33 mouse cellular contexts compared by ENCODE assay signal in the genomic region with DNA sequence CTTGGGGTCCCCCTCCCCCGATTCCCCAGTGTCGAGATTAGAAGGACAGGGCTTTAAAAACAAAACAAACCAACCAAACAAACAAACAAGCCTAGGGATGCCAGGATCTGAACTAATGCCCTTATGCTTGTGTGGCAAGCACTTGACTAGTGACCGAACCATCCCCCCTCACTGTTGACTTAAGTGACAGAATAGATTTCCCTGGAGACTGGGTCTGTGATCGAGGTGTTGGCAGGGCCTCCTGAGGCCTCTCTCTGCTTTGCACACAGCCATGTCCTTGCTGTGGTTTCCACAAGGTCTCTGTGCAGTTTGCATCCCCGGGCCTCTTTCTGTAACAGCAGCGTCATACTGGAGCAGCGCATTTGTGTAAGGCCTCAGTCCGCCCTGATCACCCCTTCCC. TPM values are rescaled to one million over a fixed set of nuclear protein-coding genes. Genes with fewer than 3 reads are reported as not detected.
DNase-seq lines count a peak whose midpoint lies in the region; ATAC-seq lines count a peak whose summit lies in the region.
"Had no signal": no experiment of that assay in that cellular context is flagged by ENCODE, and none has a peak within 500 bp of the region (broad histone marks: within the 10 kb centered on the region; RNA-seq: fewer than 3 reads in every experiment).

No protein-coding gene starts in this region.

- 60% methylated on average over 8 of the region's 8 CpGs for whole genome bisulfite sequencing in heart, embryonic 10.5 days
- WGBS in midbrain, embryonic 10.5 days: 69% methylated on average over 8 of the region's 8 CpGs
- WGBS in midbrain, embryonic 16.5 days: 72% methylated on average over 8 of the region's 8 CpGs

- H3K27me3 ChIP-seq in heart, embryonic 10.5 days (ENCODE audit: insufficient read depth, poor library complexity, severe bottlenecking): peaks cover 28% of the 10 kb centered on the region
- peaks cover 10% of the 10 kb centered on the region for H3K27me3 ChIP-seq in midbrain, embryonic 10.5 days (ENCODE audit: low read depth, poor library complexity, severe bottlenecking)
- no peaks in the 10 kb centered on the region for H3K27me3 ChIP-seq in midbrain, embryonic 16.5 days (ENCODE audit: control insufficient read depth, insufficient read depth, low read depth, low read length)
- H3K27me3 ChIP-seq: embryonic facial prominence, embryonic 13.5 days; limb, embryonic 12.5 days; liver, embryonic 13.5 days; neural tube, embryonic 13.5 days had no signal

- no peak for DNase-seq in heart, embryonic 10.5 days (ENCODE audit: low spot score)
- no peak for DNase-seq in heart, postnatal 4 days
- DNase-seq in midbrain, embryonic 10.5 days (ENCODE audit: low spot score): no peak
- peak; percentile 16 to 42 for DNase-seq in adrenal gland, postnatal 36 days
- no peak for DNase-seq in cerebellum, postnatal 36 days
- DNase-seq: B cell, adult 2 months; cerebellum, adult 11-12 months; cerebellum, adult 9-11 months; forebrain, postnatal 0 days; heart, adult 2 months; kidney, adult 9 months; kidney, postnatal 10 days; liver, embryonic 13.5 days; lung, adult 2 months; lung, postnatal 14 days; right cerebral cortex, postnatal 4 days; thymus, postnatal 4 days had no signal

- H3K4me1 ChIP-seq in heart, embryonic 10.5 days: peaks cover 43% of the 10 kb centered on the region
- H3K4me1 ChIP-seq in midbrain, embryonic 10.5 days: peaks cover 66% of the 10 kb centered on the region
- H3K4me1 ChIP-seq in midbrain, embryonic 16.5 days (ENCODE audit: control insufficient read depth, insufficient read depth, low read length): peaks cover 16% of the 10 kb centered on the region
- H3K4me1 ChIP-seq: liver, embryonic 13.5 days had no signal

- H3K9ac ChIP-seq in midbrain, embryonic 16.5 days (ENCODE audit: low read depth, low read length): no peak overlapping the region
- H3K9ac ChIP-seq: embryonic facial prominence, embryonic 13.5 days; forebrain, postnatal 0 days; heart, embryonic 15.5 days; hindbrain, embryonic 13.5 days; limb, embryonic 12.5 days; liver, embryonic 13.5 days; neural tube, embryonic 13.5 days had no signal

- no peak overlapping the region for H3K4me2 ChIP-seq in midbrain, embryonic 16.5 days (ENCODE audit: low read length)
- H3K4me2 ChIP-seq: embryonic facial prominence, embryonic 13.5 days; heart, embryonic 15.5 days; hindbrain, embryonic 13.5 days; limb, embryonic 12.5 days; liver, embryonic 13.5 days; neural tube, embryonic 13.5 days had no signal

- H3K27ac ChIP-seq in heart, embryonic 10.5 days: peak overlapping the region; percentile 26; the same call in 1 of the 2 replicates
- peak overlapping the region; percentile 85 for H3K27ac ChIP-seq in midbrain, embryonic 10.5 days (replicated peaks)
- no peak overlapping the region for H3K27ac ChIP-seq in midbrain, embryonic 16.5 days (ENCODE audit: low read length)
- H3K27ac ChIP-seq: embryonic facial prominence, embryonic 13.5 days; heart, adult 2 months; heart, embryonic 15.5 days; liver, embryonic 13.5 days; neural tube, embryonic 13.5 days had no signal

- no peaks in the 10 kb centered on the region for H3K9me3 ChIP-seq in heart, embryonic 10.5 days
- H3K9me3 ChIP-seq in midbrain, embryonic 10.5 days (replicated peaks): no peaks in the 10 kb centered on the region
- H3K9me3 ChIP-seq in midbrain, embryonic 16.5 days (replicated peaks; ENCODE audit: control insufficient read depth, low read length, poor library complexity, severe bottlenecking): no peaks in the 10 kb centered on the region
- H3K9me3 ChIP-seq: embryonic facial prominence, embryonic 13.5 days; heart, embryonic 15.5 days; hindbrain, embryonic 13.5 days; limb, embryonic 12.5 days; liver, embryonic 13.5 days; neural tube, embryonic 13.5 days had no signal

- H3K36me3 ChIP-seq in heart, embryonic 10.5 days: no peaks in the 10 kb centered on the region
- H3K36me3 ChIP-seq in midbrain, embryonic 10.5 days: no peaks in the 10 kb centered on the region
- H3K36me3 ChIP-seq in midbrain, embryonic 16.5 days (ENCODE audit: control insufficient read depth, insufficient read depth, low read length): no peaks in the 10 kb centered on the region
- H3K36me3 ChIP-seq: embryonic facial prominence, embryonic 13.5 days; heart, embryonic 15.5 days; hindbrain, embryonic 13.5 days; limb, embryonic 12.5 days; liver, embryonic 13.5 days; neural tube, embryonic 13.5 days had no signal

- no peak for ATAC-seq in midbrain, embryonic 16.5 days
- ATAC-seq: activated CD4-positive, CD25-positive, alpha-beta regulatory T cell, adult 4 months; forebrain, postnatal 0 days; intestine, postnatal 0 days had no signal

- H3K4me3 ChIP-seq in heart, embryonic 10.5 days: 0 out of 2 replicates have a peak overlapping the region, but pooled peaks have one; percentile 12
- H3K4me3 ChIP-seq in midbrain, embryonic 10.5 days: no peak overlapping the region
- H3K4me3 ChIP-seq in midbrain, embryonic 16.5 days (ENCODE audit: low read depth, low read length): no peak overlapping the region
- H3K4me3 ChIP-seq: embryonic facial prominence, embryonic 13.5 days; heart, adult 2 months; heart, embryonic 15.5 days; hindbrain, embryonic 13.5 days; limb, embryonic 12.5 days; liver, embryonic 13.5 days; neural tube, embryonic 13.5 days had no signal

RNA-seq across cellular contexts. Expression of gene Cdcp2, which starts 32.7 kb away (rescaled TPM):
- polyA plus RNA-seq in heart, embryonic 10.5 days (2016; fragmentation: Nextera tagmentation; extraction: Ambion mirVana): not detected in 2 replicates
- not detected for total RNA-seq in heart, postnatal 4 days (2021)
- 0.11 and 0.22 TPM in 2 replicates for polyA plus RNA-seq in midbrain, embryonic 10.5 days (2016; fragmentation: Nextera tagmentation; extraction: Ambion mirVana)
- polyA plus RNA-seq in midbrain, embryonic 16.5 days (2015; fragmentation: Nextera tagmentation; extraction: Ambion mirVana): not detected in 2 replicates
- total RNA-seq in adrenal gland, postnatal 36 days (2021): not detected
- total RNA-seq: common myeloid progenitor, adult 5-6 weeks; forebrain, postnatal 0 days; gastrocnemius, adult 8-10 months; gastrocnemius, postnatal 4 days; heart, adult 2 months; heart, postnatal 25 days; left cerebral cortex, postnatal 10 days had no signal
- polyA plus RNA-seq: activated CD4-positive, CD25-positive, alpha-beta regulatory T cell, adult 4 months; embryonic facial prominence, embryonic 13.5 days; forebrain, postnatal 0 days; heart, adult 2 months; heart, embryonic 15.5 days; intestine, postnatal 0 days; large intestine, adult 2 months; limb, embryonic 12.5 days; liver, embryonic 13.5 days; lung, adult 2 months; neural tube, embryonic 13.5 days; spleen, adult 2 months; thymus, postnatal 0 days had no signal

RNA-seq across cellular contexts. Expression of gene Tmem59, which starts 48.8 kb away (rescaled TPM):
- 292 and 299 TPM in 2 replicates for polyA plus RNA-seq in heart, embryonic 10.5 days (2016; fragmentation: Nextera tagmentation; extraction: Ambion mirVana)
- 100 to 1,000 TPM; 137 to 148 TPM for total RNA-seq in heart, postnatal 4 days (2021)
- 279 and 311 TPM in 2 replicates for polyA plus RNA-seq in midbrain, embryonic 10.5 days (2016; fragmentation: Nextera tagmentation; extraction: Ambion mirVana)
- 356 and 359 TPM in 2 replicates for polyA plus RNA-seq in midbrain, embryonic 16.5 days (2015; fragmentation: Nextera tagmentation; extraction: Ambion mirVana)
- total RNA-seq in adrenal gland, postnatal 36 days (2021): 100 to 1,000 TPM; 345 to 431 TPM

RNA-seq across cellular contexts. Expression of gene Tceanc2, which starts 49.5 kb away (rescaled TPM):
- polyA plus RNA-seq in heart, embryonic 10.5 days (2016; fragmentation: Nextera tagmentation; extraction: Ambion mirVana): 17.8 and 21.3 TPM in 2 replicates
- total RNA-seq in heart, postnatal 4 days (2021): 10 to 100 TPM; 13.1 to 14.9 TPM
- 30.6 and 39.7 TPM in 2 replicates for polyA plus RNA-seq in midbrain, embryonic 10.5 days (2016; fragmentation: Nextera tagmentation; extraction: Ambion mirVana)
- 18.1 and 27.2 TPM in 2 replicates for polyA plus RNA-seq in midbrain, embryonic 16.5 days (2015; fragmentation: Nextera tagmentation; extraction: Ambion mirVana)
- 10 to 100 TPM; 20.2 to 27.3 TPM for total RNA-seq in adrenal gland, postnatal 36 days (2021)

Comparison
In these comparisons a context has a peak if more than half of its experiments do, and no peak if none do; other contexts are left out.
1. DNase-seq: peak in adrenal gland, postnatal 36 days (2 of 2); none in heart, embryonic 10.5 days (single experiment), heart, postnatal 4 days (single experiment), midbrain, embryonic 10.5 days (single experiment) and cerebellum, postnatal 36 days (0 of 2).